Mouse (Mus musculus): ENCODE results near the gene Ltb4r2. TPM values are rescaled to one million over a fixed set of nuclear protein-coding genes. Genes with fewer than 3 reads are reported as not detected.

The Ltb4r2 gene
- 0.36 and 0.64 TPM in 2 replicates for polyA plus RNA-seq (2015; fragmentation: Nextera tagmentation; extraction: Ambion mirVana)

- H3K9me3 ChIP-seq: no peaks in the 10 kb centered on the region
- peaks cover 6% of the 10 kb centered on the region; the same call in 1 of the 2 replicates for H3K36me3 ChIP-seq
- peak within 1 kb of the TSS; percentile 85 for H3K9ac ChIP-seq
- ATAC-seq (ENCODE audit: low FRiP score, low read depth): no peak
- peaks cover 49% of the 10 kb centered on the region for H3K27me3 ChIP-seq
- peak within 1 kb of the TSS; percentile 57 for H3K4me3 ChIP-seq
- H3K4me2 ChIP-seq (replicated peaks): peak within 1 kb of the TSS; percentile 96
- H3K27ac ChIP-seq: peak within 1 kb of the TSS; percentile 44
- peaks cover 16% of the 10 kb centered on the region for H3K4me1 ChIP-seq
- 67% methylated on average over 6 of the region's 6 CpGs for WGBS
Measured at GRCm38 (mm10) chr14:55761163-55761562, at the start of gene Ltb4r2. Gene Ltb4r2 (plus strand): TSS chr14:55761428.

GRCm38 (mm10) chr14:55711786-55712185, 49.4 kb upstream of the Ltb4r2 start:
- no peak overlapping the region for H3K4me3 ChIP-seq
- ATAC-seq (ENCODE audit: low FRiP score, low read depth): no peak
- 79% methylated on average over 7 of the region's 7 CpGs for WGBS
- no peak overlapping the region for H3K9ac ChIP-seq
- H3K4me1 ChIP-seq: peaks cover 12% of the 10 kb centered on the region
- H3K27me3 ChIP-seq: peaks cover 30% of the 10 kb centered on the region
- peaks cover 10% of the 10 kb centered on the region for H3K36me3 ChIP-seq
- H3K9me3 ChIP-seq: no peaks in the 10 kb centered on the region
- H3K4me2 ChIP-seq (replicated peaks): 0 out of 2 replicates have a peak overlapping the region, but pooled peaks have one; percentile 28
- no peak overlapping the region for H3K27ac ChIP-seq

GRCm38 (mm10) chr14:55713007-55713728, 48.1 kb upstream of the Ltb4r2 start:
- Histone ChIP-seq H3K9ac (peak overlapping the region; percentile 32), H3K9me3 (no peaks in the 10 kb centered on the region), H3K27me3 (peaks cover 30% of the 10 kb centered on the region), H3K36me3 (peaks cover 22% of the 10 kb centered on the region), H3K27ac (no peak overlapping the region), H3K4me1 (peaks cover 12% of the 10 kb centered on the region), H3K4me2 (replicated peaks) (peak overlapping the region; percentile 58), H3K4me3 (peak overlapping the region; percentile 31)
- WGBS: 12% methylated on average over 25 of the region's 25 CpGs
- ATAC-seq (ENCODE audit: low FRiP score, low read depth): no peak

GRCm38 (mm10) chr14:55713729-55714122, 47.5 kb upstream of the Ltb4r2 start, which contains the start of gene Tgm1:
Gene Tgm1 (minus strand): TSS chr14:55713926.
- H3K4me3 ChIP-seq: peak within 1 kb of the TSS; percentile 31
- H3K27me3 ChIP-seq: peaks cover 30% of the 10 kb centered on the region
- peaks cover 27% of the 10 kb centered on the region for H3K36me3 ChIP-seq
- peak within 1 kb of the TSS; percentile 58 for H3K4me2 ChIP-seq (replicated peaks)
- H3K27ac ChIP-seq: no peak within 1 kb of the TSS
- WGBS: 18% methylated on average over 4 of the region's 4 CpGs
- ATAC-seq (ENCODE audit: low FRiP score, low read depth): no peak
- no peaks in the 10 kb centered on the region for H3K9me3 ChIP-seq
- H3K4me1 ChIP-seq: peaks cover 12% of the 10 kb centered on the region
- H3K9ac ChIP-seq: peak within 1 kb of the TSS; percentile 32

- Histone ChIP-seq H3K27me3 (peaks cover 30% of the 10 kb centered on the region), H3K27ac (no peak overlapping the region), H3K4me1 (peaks cover 12% of the 10 kb centered on the region), H3K9me3 (no peaks in the 10 kb centered on the region), H3K4me3 (no peak overlapping the region), H3K4me2 (replicated peaks) (no peak overlapping the region), H3K9ac (no peak overlapping the region), H3K36me3 (peaks cover 37% of the 10 kb centered on the region)
- 30% methylated on average over 6 of the region's 6 CpGs for WGBS
- no peak for ATAC-seq (ENCODE audit: low FRiP score, low read depth)
Measured at GRCm38 (mm10) chr14:55714893-55715292, 46.3 kb upstream of the Ltb4r2 start.

GRCm38 (mm10) chr14:55716271-55716670, 45.0 kb upstream of the Ltb4r2 start:
- Histone ChIP-seq H3K4me1 (peaks cover 19% of the 10 kb centered on the region), H3K9ac (no peak overlapping the region), H3K36me3 (peaks cover 40% of the 10 kb centered on the region), H3K27me3 (peaks cover 30% of the 10 kb centered on the region), H3K9me3 (no peaks in the 10 kb centered on the region), H3K4me3 (no peak overlapping the region), H3K4me2 (replicated peaks) (no peak overlapping the region), H3K27ac (no peak overlapping the region)
- 85% methylated on average over 6 of the region's 6 CpGs for WGBS
- ATAC-seq (ENCODE audit: low FRiP score, low read depth): no peak

- Histone ChIP-seq H3K4me1 (peaks cover 22% of the 10 kb centered on the region), H3K36me3 (peaks cover 40% of the 10 kb centered on the region), H3K9ac (no peak overlapping the region), H3K27ac (no peak overlapping the region), H3K9me3 (no peaks in the 10 kb centered on the region), H3K27me3 (peaks cover 24% of the 10 kb centered on the region), H3K4me3 (no peak overlapping the region), H3K4me2 (replicated peaks) (no peak overlapping the region)
- 73% methylated on average over 8 of the region's 8 CpGs for WGBS
- ATAC-seq (ENCODE audit: low FRiP score, low read depth): no peak
Measured at GRCm38 (mm10) chr14:55716884-55717283, 44.3 kb upstream of the Ltb4r2 start.

GRCm38 (mm10) chr14:55719737-55720136, 41.5 kb upstream of the Ltb4r2 start:
- H3K27me3 ChIP-seq: no peaks in the 10 kb centered on the region
- H3K4me2 ChIP-seq (replicated peaks): no peak overlapping the region
- peaks cover 14% of the 10 kb centered on the region; the same call in 1 of the 2 replicates for H3K4me1 ChIP-seq
- no peak overlapping the region for H3K4me3 ChIP-seq
- H3K9ac ChIP-seq: peak overlapping the region; percentile 21; the same call in 1 of the 2 replicates
- H3K27ac ChIP-seq: no peak overlapping the region
- WGBS: 90% methylated on average over 6 of the region's 6 CpGs
- no peaks in the 10 kb centered on the region for H3K9me3 ChIP-seq
- no peak for ATAC-seq (ENCODE audit: low FRiP score, low read depth)
- peaks cover 40% of the 10 kb centered on the region for H3K36me3 ChIP-seq

- WGBS: 91% methylated on average over 12 of the region's 12 CpGs
- Histone ChIP-seq H3K9me3 (no peaks in the 10 kb centered on the region), H3K4me1 (peaks cover 14% of the 10 kb centered on the region; the same call in 1 of the 2 replicates), H3K27me3 (no peaks in the 10 kb centered on the region), H3K36me3 (peaks cover 40% of the 10 kb centered on the region), H3K9ac (0 out of 2 replicates have a peak overlapping the region, but pooled peaks have one; percentile 71), H3K27ac (no peak overlapping the region), H3K4me2 (replicated peaks) (peak overlapping the region; percentile 69), H3K4me3 (no peak overlapping the region; the same call in 1 of the 2 replicates)
- ATAC-seq (ENCODE audit: low FRiP score, low read depth): no peak
Measured at GRCm38 (mm10) chr14:55720666-55721065, 40.6 kb upstream of the Ltb4r2 start.

GRCm38 (mm10) chr14:55721076-55721475, 40.2 kb upstream of the Ltb4r2 start:
- Histone ChIP-seq H3K27me3 (no peaks in the 10 kb centered on the region), H3K9me3 (no peaks in the 10 kb centered on the region), H3K4me1 (peaks cover 14% of the 10 kb centered on the region; the same call in 1 of the 2 replicates), H3K4me2 (replicated peaks) (peak overlapping the region; percentile 69), H3K36me3 (peaks cover 38% of the 10 kb centered on the region), H3K4me3 (peak overlapping the region; percentile 77), H3K9ac (peak overlapping the region; percentile 71; the same call in 1 of the 2 replicates), H3K27ac (no peak overlapping the region)
- WGBS: 75% methylated on average over 6 of the region's 6 CpGs
- ATAC-seq (ENCODE audit: low FRiP score, low read depth): no peak

GRCm38 (mm10) chr14:55721700-55722437, 39.4 kb upstream of the Ltb4r2 start, which contains the start of gene Rabggta:
Gene Rabggta (minus strand): TSS chr14:55722263.
- H3K9ac ChIP-seq: peak within 1 kb of the TSS; percentile 71
- under 1% methylated on average over 50 of the region's 50 CpGs for WGBS
- ATAC-seq (ENCODE audit: low FRiP score, low read depth): peak; percentile 97
- no peaks in the 10 kb centered on the region for H3K27me3 ChIP-seq
- peak within 1 kb of the TSS; percentile 75 for H3K27ac ChIP-seq
- H3K9me3 ChIP-seq: no peaks in the 10 kb centered on the region
- peaks cover 14% of the 10 kb centered on the region; the same call in 1 of the 2 replicates for H3K4me1 ChIP-seq
- H3K36me3 ChIP-seq: peaks cover 30% of the 10 kb centered on the region
- peak within 1 kb of the TSS; percentile 77 for H3K4me3 ChIP-seq
- H3K4me2 ChIP-seq (replicated peaks): peak within 1 kb of the TSS; percentile 69

All from limb, embryonic 13.5 days (tissue).